Mouse (Mus musculus) liver, embryonic 14 days (tissue): Measurements from ENCODE around the gene Gm17677. TPM values are rescaled to one million over a fixed set of nuclear protein-coding genes. Genes with fewer than 3 reads are reported as not detected.

ENCODE experiments used
- polyA plus RNA-seq: library from polyadenylated mRNA; depleted of rRNA; stranded (reverse); fragments of >200 nt; gene quantifications from 2 replicates; pipeline ENCODE4 v1.2.3, GENCODE M21; 2012; rRNA removed

Gene Gm17677
- not detected in 2 replicates for polyA plus RNA-seq

DNA sequence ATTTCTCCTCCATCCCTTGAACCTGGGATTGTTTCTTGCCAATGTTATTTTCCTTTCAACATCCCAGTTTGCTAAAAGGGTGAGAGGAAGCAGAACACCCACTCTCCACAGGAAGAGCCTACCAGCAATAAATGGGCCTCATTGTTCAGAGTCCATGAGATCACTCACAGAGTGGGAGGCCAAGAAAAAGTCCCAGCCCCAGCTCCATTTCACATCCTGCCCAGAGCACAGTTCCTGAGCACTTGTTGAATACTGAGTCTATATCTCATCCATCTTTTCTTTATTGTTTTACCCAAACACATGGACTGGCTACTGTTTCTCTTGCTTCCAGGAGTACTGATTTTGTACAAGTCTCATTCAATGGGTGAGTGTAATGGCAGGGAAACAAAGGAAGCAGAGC lies at the start of gene Gm17677:
Gene Gm17677, plus strand, starts transcription at position 301 of the 400 bp plus-strand sequence.

DNA sequence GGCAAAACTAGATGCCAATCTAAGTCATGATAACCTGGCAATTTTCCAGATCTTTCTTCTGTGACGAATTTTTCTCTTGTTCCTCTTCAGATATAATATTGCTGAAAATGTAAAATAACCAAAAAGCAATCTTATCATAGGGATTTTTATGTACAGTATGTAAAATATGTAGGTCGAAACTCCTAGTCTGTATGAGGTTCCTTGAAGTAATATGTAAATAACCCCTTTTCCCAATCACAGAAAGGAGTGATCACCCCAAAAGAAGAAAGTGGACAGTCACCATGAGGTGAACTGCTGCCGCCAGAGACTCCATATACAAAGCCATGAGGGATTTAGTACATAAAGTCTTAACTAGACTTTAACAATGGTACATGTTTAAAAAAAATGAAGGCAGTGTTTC lies 37.2 kb downstream of the Gm17677 start, which contains the start of gene Gm17727:
Gene Gm17727, minus strand, starts transcription at position 101 of the 400 bp plus-strand sequence.

DNA sequence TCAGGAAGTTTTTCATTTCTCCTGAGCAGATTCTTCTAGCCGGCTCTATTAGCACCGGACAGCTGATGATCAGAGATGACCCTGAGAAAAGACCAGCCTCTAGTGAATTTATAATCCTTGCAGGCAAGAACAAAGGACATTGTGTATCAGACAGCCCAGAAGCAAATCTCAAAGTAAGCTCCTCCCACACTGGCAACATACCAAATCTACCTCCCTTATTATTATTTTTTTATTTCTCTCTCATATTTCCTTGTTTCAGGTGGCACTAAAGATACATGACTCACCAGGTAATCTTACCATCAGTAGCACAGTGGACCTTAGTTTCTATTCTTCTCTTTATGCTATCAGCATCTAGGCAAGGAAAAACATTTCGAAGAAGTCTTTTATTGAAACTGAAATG lies 49.2 kb downstream of the Gm17677 start, which contains the start of the genes Gm27235 and D730048I06Rik:
Gene Gm27235, minus strand, starts transcription at position 101 of the 400 bp plus-strand sequence.
Gene D730048I06Rik, minus strand, starts transcription at position 112 of the 400 bp plus-strand sequence.

Other genes with a start within 250 kb of the Gm17677 start
- gene Gm1113, start 222.8 kb upstream of the Gm17677 start, polyA plus RNA-seq, result not detected in 2 replicates
- gene Ddx25, start 182.5 kb upstream of the Gm17677 start, polyA plus RNA-seq, result 0.10 TPM in 2 replicates
- gene Pus3, start 182.5 kb upstream of the Gm17677 start, polyA plus RNA-seq, result 6.8 and 7.5 TPM in 2 replicates
- gene Pate2, start 170.8 kb upstream of the Gm17677 start, polyA plus RNA-seq, result 0.13 and 0.18 TPM in 2 replicates
- gene Hyls1, start 170.7 kb upstream of the Gm17677 start, polyA plus RNA-seq, result 4.1 and 5.1 TPM in 2 replicates
- not detected in 2 replicates for gene Pate4, start 129.1 kb upstream of the Gm17677 start, polyA plus RNA-seq
- gene Pate3, start 92.8 kb upstream of the Gm17677 start, polyA plus RNA-seq, result not detected in 2 replicates
- gene Pate1, start 53.7 kb upstream of the Gm17677 start, polyA plus RNA-seq, result not detected in 2 replicates
- gene Gm17727, start 37.1 kb downstream of the Gm17677 start, polyA plus RNA-seq, result not detected in 2 replicates
- gene Gm27235, start 49.1 kb downstream of the Gm17677 start, polyA plus RNA-seq, result not detected in 2 replicates
- gene D730048I06Rik, start 49.1 kb downstream of the Gm17677 start, polyA plus RNA-seq, result not detected in 2 replicates
- gene 9230110F15Rik, start 103.1 kb downstream of the Gm17677 start, polyA plus RNA-seq, result not detected in 2 replicates
- not detected in 2 replicates for gene 9230113P08Rik, start 167.4 kb downstream of the Gm17677 start, polyA plus RNA-seq